Mouse (Mus musculus) liver, embryonic 11.5 days (tissue): ENCODE data around the gene Gpd1. TPM values are rescaled to one million over a fixed set of nuclear protein-coding genes. Genes with fewer than 3 reads are reported as not detected.

Experiments
- ATAC-seq: fragments of 200-750 bp; cut with Nextera tagmentation; replicated peaks from 2 replicates; pipeline ENCODE4 v1.8.0; 2017; ENCODE audit warnings: moderate number of reproducible peaks, mild to moderate bottlenecking, moderate TSS enrichment, moderate library complexity; ENCODE audit not compliant: low FRiP score
- DNase-seq: peaks from one replicate; pipeline ENCODE4 v3.0.0-alpha.2; 2017; ENCODE audit warnings: low spot score
- H3K27ac ChIP-seq: fragments of 300-500 bp; sonication (generic); 2 replicates; pipeline ENCODE4 v1.5.1; 2014; ENCODE audit warnings: mild to moderate bottlenecking, low read depth, low read length, control low read depth
- H3K27me3 ChIP-seq: fragments of 300-500 bp; sonication (generic); replicated peaks from 2 replicates; pipeline ENCODE4 v1.6.1; 2014; ENCODE audit warnings: low read length, mixed read lengths; ENCODE audit not compliant: control insufficient read depth, insufficient read depth
- H3K36me3 ChIP-seq: fragments of 300-500 bp; sonication (generic); 2 replicates; pipeline ENCODE4 v1.6.1; 2014; ENCODE audit warnings: mild to moderate bottlenecking, low read length, moderate library complexity, mixed read lengths; ENCODE audit not compliant: control insufficient read depth, insufficient read depth
- H3K4me1 ChIP-seq: fragments of 300-500 bp; sonication (generic); replicated peaks from 2 replicates; pipeline ENCODE4 v1.6.1; 2014; ENCODE audit warnings: low read length, mixed read lengths; ENCODE audit not compliant: control insufficient read depth, insufficient read depth
- H3K4me2 ChIP-seq: fragments of 300-500 bp; sonication (generic); 2 replicates; pipeline ENCODE4 v1.6.1; 2014; ENCODE audit warnings: mild to moderate bottlenecking, control low read depth, moderate library complexity
- H3K4me3 ChIP-seq: fragments of 300-500 bp; sonication (generic); 2 replicates; pipeline ENCODE4 v1.5.1; 2014; ENCODE audit warnings: low read depth, low read length, control low read depth
- H3K9ac ChIP-seq: fragments of 300-500 bp; sonication (generic); 2 replicates; pipeline ENCODE4 v1.6.1; 2014; ENCODE audit warnings: low read depth, low read length, control low read depth
- H3K9me3 ChIP-seq: fragments of 300-500 bp; sonication (generic); 2 replicates; pipeline ENCODE4 v1.6.1; 2016; ENCODE audit warnings: low read length, inconsistent platforms, mixed read lengths; ENCODE audit not compliant: control insufficient read depth
- WGBS: fragments of 180-500 bp; shearing (Covaris S2); extraction: QIAGEN DNeasy Blood & Tissue Kit; methylation state at CpG from one replicate; pipeline ENCODE4 v1.1.7; 2014; 5-methylcytosine and 5-hydroxymethylcytosine counted together
- polyA plus RNA-seq: library from polyadenylated mRNA; unstranded; fragments of >200 nt; fragmentation: Nextera tagmentation; extraction: Ambion mirVana; gene quantifications from 2 replicates; pipeline ENCODE4 v1.2.1, GENCODE M21; 2014

Gene Gpd1
- polyA plus RNA-seq, result 3.4 and 4.3 TPM in 2 replicates

DNA sequence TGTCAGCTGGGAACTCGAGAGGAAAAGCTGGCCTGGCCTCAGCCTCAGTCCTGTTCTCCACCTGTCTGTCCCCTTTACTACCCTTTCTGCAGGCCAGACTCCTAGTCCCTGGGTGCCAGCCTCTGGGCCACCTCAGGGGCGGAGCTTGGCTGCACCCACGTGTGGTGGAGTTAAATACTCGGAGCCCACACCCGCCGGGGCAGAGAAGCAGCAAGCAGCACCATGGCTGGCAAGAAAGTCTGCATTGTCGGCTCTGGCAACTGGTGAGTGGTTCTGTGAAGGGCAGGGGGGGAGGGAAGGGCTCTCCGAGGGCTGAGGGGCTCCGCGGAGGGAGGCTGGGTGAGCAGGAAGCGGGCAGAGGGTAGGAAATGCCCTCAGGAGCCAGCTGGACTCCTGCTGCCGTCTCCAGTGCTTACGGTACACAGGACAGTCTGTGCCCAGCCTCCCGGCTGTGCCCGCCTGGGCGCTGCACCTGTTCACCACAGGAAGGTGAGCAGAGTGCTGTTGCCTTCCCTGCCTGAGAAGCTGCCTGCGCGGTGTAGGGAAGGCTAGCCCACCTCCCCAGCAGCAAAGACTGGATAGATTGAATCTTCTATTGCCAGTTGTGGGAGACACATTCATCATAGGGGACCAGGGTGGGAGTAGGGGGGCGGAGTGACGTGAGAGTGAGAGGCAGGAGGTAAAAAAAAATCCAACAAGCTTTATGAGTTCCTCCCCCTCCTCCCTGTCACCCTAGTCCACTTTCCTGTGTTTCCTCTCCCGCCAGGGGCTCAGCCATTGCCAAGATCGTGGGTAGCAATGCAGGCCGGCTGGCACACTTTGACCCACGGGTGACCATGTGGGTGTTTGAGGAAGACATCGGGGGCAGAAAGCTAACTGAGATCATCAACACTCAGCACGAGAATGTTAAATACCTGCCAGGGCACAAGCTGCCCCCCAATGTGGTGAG, at the start of gene Gpd1:
Gene Gpd1 (plus strand): TSS at position 130 of the 949 bp plus-strand sequence.
- DNase-seq, result no peak
- Histone ChIP-seq H3K27ac (0 out of 2 replicates have a peak within 1 kb of the TSS, but pooled peaks have one; percentile 16), H3K9ac (no peak within 1 kb of the TSS), H3K4me2 (peak within 1 kb of the TSS; percentile 14; the same call in 1 of the 2 replicates), H3K27me3 (no peaks in the 10 kb centered on the region), H3K4me1 (peaks cover 9% of the 10 kb centered on the region; the same call in 1 of the 2 replicates), H3K36me3 (peaks cover 16% of the 10 kb centered on the region), H3K4me3 (no peak within 1 kb of the TSS), H3K9me3 (no peaks in the 10 kb centered on the region)
- 70% methylated on average over 26 of the region's 26 CpGs for WGBS
- no peak for ATAC-seq

DNA sequence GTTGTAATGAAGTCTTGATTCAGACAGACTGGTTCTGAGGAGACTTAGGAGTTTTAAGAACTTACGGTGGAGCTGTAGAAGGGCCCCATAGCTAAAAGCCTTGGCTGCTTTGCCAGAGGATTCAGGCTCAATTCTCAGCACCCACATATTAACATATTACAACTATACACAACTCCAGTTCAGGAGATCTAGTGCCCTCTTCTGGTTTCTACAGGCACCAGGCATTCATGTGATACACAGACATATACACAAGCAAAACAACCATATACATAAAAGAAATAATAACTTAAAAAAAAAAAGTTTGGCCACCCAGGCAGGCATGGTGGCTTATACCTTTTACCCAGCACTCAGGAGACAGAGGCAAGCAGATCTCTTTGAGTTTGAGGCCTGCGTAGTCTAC, 49.8 kb upstream of the Gpd1 start:
- Histone ChIP-seq H3K27me3 (peaks cover 78% of the 10 kb centered on the region), H3K27ac (no peak overlapping the region), H3K9ac (no peak overlapping the region), H3K4me3 (no peak overlapping the region), H3K4me2 (no peak overlapping the region), H3K4me1 (peaks cover 26% of the 10 kb centered on the region), H3K9me3 (no peaks in the 10 kb centered on the region), H3K36me3 (no peaks in the 10 kb centered on the region)
- DNase-seq, result no peak
- 93% methylated on average over 2 of the region's 2 CpGs for WGBS
- no peak for ATAC-seq

DNA sequence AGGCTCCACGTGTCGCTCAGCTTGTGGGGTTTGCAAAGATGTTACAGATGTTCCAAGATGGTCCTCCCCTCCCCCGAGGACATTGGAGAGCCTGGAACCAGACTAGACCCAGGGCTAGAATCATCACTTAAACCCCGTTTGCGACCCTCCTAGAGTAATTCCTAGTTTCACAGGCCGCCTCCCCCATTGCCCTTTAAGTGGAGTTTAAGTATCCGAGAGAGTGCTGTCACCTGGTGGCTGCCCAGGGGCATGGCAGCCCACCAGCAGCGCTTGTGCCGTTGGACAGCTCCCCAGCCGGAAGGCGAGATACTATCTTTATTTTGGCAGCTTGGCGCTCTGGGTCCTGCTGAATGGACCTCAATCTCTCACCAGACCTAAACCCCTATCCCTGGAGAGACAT, 48.4 kb upstream of the Gpd1 start:
- Histone ChIP-seq H3K4me3 (no peak overlapping the region), H3K9ac (no peak overlapping the region), H3K4me1 (peaks cover 22% of the 10 kb centered on the region), H3K27ac (no peak overlapping the region), H3K36me3 (no peaks in the 10 kb centered on the region), H3K27me3 (peaks cover 84% of the 10 kb centered on the region), H3K4me2 (peak overlapping the region; percentile 15; the same call in 1 of the 2 replicates), H3K9me3 (no peaks in the 10 kb centered on the region)
- 3% methylated on average over 12 of the region's 12 CpGs for WGBS
- ATAC-seq (no peak), DNase-seq (peak; percentile 69)

DNA sequence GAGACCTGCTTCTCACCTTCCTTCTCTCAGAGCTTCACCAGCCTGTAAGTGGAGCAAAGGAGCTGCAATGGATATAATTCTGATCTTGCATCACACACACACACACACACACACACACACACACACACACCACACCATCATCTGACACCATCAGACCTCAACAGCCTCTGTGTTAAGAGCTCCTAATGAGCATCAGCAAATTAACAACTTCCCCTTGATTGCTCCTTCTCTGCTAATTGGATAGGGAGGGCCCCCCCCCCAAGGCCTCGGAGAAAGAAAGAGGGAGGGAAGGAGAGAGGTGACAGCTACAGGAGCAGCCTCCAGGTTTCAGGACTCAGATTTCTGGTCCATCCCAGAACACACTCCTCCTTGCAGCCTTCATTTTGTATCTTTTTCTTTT, 47.9 kb upstream of the Gpd1 start:
- Histone ChIP-seq H3K4me3 (no peak overlapping the region), H3K27ac (no peak overlapping the region), H3K4me2 (no peak overlapping the region), H3K9ac (no peak overlapping the region), H3K4me1 (peaks cover 17% of the 10 kb centered on the region), H3K9me3 (no peaks in the 10 kb centered on the region), H3K27me3 (peaks cover 88% of the 10 kb centered on the region), H3K36me3 (no peaks in the 10 kb centered on the region)
- WGBS, result 0% methylated on average over 1 of the region's 1 CpGs
- DNase-seq, result no peak
- ATAC-seq, result no peak

DNA sequence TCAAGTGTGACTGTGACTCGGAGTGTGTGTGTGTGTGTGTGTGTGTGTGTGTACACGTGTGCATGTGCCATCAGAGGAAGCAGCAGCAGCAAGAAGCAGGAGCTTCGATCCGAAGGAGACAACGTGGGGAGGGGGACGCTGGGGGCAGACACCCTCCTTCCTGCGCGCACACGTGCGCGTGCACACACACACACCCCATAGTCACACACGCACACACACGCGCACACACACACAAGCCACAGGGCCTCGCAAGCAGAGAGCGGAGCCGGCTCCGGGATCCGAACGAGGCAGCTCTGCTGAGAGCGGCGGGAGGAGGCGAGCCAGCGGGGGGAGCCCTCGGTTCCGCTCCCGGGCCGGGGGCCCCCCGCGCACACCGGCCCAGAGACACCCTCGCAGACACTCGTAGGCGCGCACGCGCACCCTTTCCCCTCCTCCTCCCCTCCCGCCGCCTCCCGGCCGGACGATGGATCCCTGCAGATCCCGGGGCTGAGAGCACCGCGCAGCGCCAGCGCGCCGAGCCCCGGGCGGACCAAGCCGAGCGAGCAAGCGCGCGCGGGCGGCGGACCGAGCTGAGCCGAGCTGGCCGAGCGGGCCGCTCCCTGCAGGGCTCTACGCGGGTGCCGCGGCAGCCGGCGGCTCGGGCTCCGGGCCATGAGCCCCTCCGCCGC, 47.0 kb upstream of the Gpd1 start, which contains the start of gene Asic1:
Gene Asic1 (plus strand): TSS at position 215 of the 668 bp plus-strand sequence.
- WGBS, result 1% methylated on average over 73 of the region's 74 CpGs
- Histone ChIP-seq H3K4me2 (peak within 1 kb of the TSS; percentile 76), H3K9me3 (no peaks in the 10 kb centered on the region), H3K27ac (no peak within 1 kb of the TSS), H3K4me3 (peak within 1 kb of the TSS; percentile 48), H3K4me1 (peaks cover 10% of the 10 kb centered on the region), H3K27me3 (peaks cover 90% of the 10 kb centered on the region), H3K36me3 (no peaks in the 10 kb centered on the region), H3K9ac (peak within 1 kb of the TSS; percentile 3; the same call in 1 of the 2 replicates)
- no peak for DNase-seq
- ATAC-seq, result no peak; the same call in 1 of the 2 replicates

DNA sequence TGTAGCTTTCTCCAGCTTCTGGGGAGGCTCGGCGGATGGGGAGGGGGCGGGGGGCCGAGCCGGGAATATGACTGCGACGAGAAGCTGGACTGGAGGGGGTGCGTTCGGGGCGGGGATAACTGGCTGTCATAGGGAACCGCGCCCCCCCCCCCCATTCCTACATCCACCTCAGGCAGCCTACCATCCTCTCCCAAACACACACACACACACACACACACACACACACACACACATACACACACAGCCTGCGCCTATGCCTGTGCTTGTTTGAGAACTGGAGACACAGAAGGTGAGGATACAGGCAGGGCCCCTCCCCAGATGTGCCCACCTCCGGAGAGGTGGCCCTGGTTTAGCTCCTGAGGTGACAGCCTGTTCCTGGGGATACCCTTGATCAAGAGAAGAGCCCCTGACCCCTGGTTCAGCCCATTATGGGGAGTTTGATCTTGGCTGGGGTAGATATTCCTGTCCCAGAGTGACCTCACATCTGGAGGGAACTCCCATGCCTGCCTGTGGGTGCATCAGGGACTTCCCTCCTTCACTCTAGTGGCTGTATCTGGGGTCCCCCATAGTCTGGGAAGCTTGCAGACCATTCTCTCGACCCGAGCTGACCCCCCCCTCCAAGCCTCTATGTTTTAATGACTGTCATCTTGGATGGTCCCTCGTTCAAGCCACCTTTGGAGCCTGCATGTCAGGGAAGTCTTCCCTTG, 46.2 kb upstream of the Gpd1 start:
- Histone ChIP-seq H3K4me2 (peak overlapping the region; percentile 76), H3K27me3 (peaks cover 90% of the 10 kb centered on the region), H3K4me1 (peaks cover 6% of the 10 kb centered on the region; the same call in 1 of the 2 replicates), H3K9ac (peak overlapping the region; percentile 3; the same call in 1 of the 2 replicates), H3K9me3 (no peaks in the 10 kb centered on the region), H3K27ac (no peak overlapping the region), H3K36me3 (no peaks in the 10 kb centered on the region), H3K4me3 (peak overlapping the region; percentile 48)
- DNase-seq (no peak), ATAC-seq (no peak)
- 8% methylated on average over 15 of the region's 17 CpGs for WGBS

DNA sequence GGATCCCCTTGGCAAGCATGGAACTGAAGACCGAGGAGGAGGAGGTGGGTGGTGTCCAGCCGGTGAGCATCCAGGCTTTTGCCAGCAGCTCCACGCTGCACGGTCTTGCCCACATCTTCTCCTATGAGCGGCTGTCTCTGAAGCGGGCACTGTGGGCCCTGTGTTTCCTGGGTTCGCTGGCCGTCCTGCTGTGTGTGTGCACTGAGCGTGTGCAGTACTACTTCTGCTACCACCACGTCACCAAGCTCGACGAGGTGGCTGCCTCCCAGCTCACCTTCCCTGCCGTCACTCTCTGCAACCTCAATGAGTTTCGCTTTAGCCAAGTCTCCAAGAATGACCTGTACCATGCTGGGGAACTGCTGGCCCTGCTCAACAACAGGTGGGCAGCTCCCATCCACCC, 45.5 kb upstream of the Gpd1 start:
- Histone ChIP-seq H3K27ac (no peak overlapping the region), H3K4me2 (no peak overlapping the region), H3K9ac (no peak overlapping the region), H3K4me1 (peaks cover 3% of the 10 kb centered on the region; the same call in 1 of the 2 replicates), H3K27me3 (peaks cover 84% of the 10 kb centered on the region), H3K9me3 (no peaks in the 10 kb centered on the region), H3K4me3 (no peak overlapping the region), H3K36me3 (no peaks in the 10 kb centered on the region)
- DNase-seq (no peak), ATAC-seq (no peak)
- 59% methylated on average over 14 of the region's 14 CpGs for WGBS

DNA sequence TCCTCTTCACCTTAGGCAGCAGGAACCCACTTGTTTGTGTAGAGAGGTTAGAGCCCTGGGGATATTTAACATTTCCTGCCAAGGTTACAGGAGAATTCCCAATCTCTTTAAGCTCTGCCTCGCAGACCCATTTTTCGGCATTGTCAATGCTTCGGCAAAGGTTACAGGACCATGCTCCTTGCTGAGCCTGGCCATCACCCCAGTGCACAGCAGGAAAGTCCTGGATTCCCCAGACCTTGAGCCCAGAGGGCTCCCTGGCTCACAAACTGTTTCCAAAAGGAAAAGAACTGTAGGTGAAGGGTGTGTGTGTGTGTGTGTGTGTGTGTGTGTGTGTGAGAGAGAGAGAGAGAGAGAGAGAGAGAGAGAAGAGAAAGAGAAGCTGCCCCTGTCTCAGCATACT, 42.4 kb upstream of the Gpd1 start:
- Histone ChIP-seq H3K27me3 (peaks cover 71% of the 10 kb centered on the region), H3K4me1 (peaks cover 3% of the 10 kb centered on the region; the same call in 1 of the 2 replicates)
- WGBS, result 72% methylated on average over 3 of the region's 3 CpGs

More for the DNA sequence above, 42.4 kb upstream of the Gpd1 start:
- DNase-seq, result no peak
- Histone ChIP-seq H3K27ac (no peak overlapping the region), H3K4me3 (no peak overlapping the region), H3K36me3 (no peaks in the 10 kb centered on the region), H3K9ac (no peak overlapping the region), H3K4me2 (no peak overlapping the region), H3K9me3 (no peaks in the 10 kb centered on the region)
- ATAC-seq, result no peak
